Mouse (Mus musculus) c-Kit-positive CD71-negative TER-119-negative erythroid progenitor cells, embryonic 14.5 days (primary cell): ENCODE data around the gene Tmem123.

Experiments used
- DNase-seq: peaks from one replicate; pipeline ENCODE4 v3.0.0-alpha.2; 2013; ENCODE audit warnings: low read depth

Gene Tmem123

GRCm38 (mm10) chr9:7775986-7776385 is 12.1 kb downstream of the Tmem123 start:
- DNase-seq: no peak

GRCm38 (mm10) chr9:7776940-7777339 is 13.1 kb downstream of the Tmem123 start:
- DNase-seq: no peak

- DNase-seq: no peak
Observed at GRCm38 (mm10) chr9:7777652-7778051, 13.8 kb downstream of the Tmem123 start.

- no peak for DNase-seq
Observed at GRCm38 (mm10) chr9:7778771-7779170, 14.9 kb downstream of the Tmem123 start.

GRCm38 (mm10) chr9:7779786-7780185 is 15.9 kb downstream of the Tmem123 start:
- no peak for DNase-seq

DNA sequence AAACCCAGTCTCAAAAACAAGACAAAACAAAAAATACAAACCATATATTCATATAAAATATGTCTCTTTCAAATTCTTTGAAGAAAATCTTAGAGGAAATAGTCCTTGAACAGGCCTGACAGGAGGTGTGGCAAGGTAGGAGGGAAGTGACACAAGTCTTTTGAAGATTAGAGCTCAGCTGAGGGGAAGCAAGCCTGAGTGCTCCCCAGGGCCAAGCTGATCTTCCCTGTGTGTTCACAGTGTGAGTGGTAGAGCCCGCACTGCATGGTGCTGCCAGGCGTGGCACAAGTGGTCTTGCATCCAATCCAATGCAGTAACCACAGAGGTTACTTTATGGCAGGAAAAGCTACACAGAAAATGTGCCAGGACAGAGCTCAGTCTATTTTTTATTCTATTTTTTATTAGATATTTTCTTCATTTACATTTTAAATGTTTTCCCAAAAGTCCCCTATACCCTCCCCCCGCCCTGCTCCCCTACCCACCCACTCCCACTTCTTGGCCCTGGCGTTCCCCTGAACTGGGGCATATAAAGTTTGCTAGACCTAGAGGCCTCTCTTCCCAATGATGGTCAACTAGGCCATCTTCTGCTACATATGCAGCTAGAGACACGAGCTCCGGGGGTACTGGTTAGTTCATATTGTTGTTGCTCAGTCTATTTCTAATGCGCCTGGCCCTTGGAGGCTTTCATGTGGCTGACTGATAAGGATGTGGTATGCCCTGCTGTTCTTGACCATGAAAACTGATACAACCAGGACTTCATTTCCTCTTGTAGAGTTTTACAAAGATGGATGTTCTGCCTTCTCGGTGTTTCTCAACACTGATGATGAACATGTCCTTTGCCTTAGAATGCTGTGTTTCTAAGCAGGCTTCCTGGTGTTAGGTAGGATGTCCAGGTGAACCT is 16.7 kb downstream of the Tmem123 start:
- DNase-seq: no peak

GRCm38 (mm10) chr9:7783823-7784614 is 20.2 kb downstream of the Tmem123 start:
- no peak for DNase-seq

DNA sequence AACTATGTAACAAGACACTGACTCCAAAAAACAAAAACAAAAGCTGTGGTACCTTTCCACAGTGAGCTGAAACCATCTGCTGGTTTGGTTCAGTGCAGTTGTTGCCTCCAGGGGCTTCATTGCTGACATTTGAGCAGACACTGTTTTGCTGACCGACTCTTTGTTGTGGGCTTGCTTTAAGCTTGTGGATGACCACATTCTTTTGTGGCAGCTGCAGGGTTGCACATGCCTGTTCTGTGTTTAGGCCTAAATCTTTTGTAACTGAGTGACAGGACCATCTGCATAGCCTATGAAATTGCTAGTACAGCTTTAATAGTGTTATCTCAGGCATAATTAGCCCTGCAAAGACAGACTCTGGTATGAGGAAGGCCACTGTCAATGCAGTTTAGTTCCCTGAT is 20.8 kb downstream of the Tmem123 start:
- DNase-seq: no peak

- no peak for DNase-seq
Observed at GRCm38 (mm10) chr9:7785396-7785795, 21.6 kb downstream of the Tmem123 start.

DNA sequence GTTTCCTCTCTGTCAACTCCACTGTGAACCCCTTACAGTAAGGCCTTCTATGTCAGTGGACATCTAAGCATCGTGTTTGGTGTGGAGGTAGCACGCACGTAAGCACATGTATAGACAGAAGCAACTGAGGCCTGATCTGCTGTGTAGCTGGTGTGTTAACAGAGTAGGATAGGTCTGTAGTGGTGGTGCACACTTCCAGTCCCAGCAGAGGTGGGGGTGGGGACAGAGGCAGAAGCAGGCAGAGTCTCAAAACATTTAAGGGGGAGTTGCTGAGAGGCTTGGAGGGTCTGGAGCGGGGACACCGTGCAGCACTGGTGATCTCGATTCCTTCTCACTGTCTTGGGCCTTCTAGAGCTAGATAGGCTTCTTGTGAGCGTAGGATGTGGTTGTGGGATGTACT is 22.2 kb downstream of the Tmem123 start:
- DNase-seq: no peak

GRCm38 (mm10) chr9:7788411-7788810 is 24.6 kb downstream of the Tmem123 start:
- DNase-seq: no peak

DNA sequence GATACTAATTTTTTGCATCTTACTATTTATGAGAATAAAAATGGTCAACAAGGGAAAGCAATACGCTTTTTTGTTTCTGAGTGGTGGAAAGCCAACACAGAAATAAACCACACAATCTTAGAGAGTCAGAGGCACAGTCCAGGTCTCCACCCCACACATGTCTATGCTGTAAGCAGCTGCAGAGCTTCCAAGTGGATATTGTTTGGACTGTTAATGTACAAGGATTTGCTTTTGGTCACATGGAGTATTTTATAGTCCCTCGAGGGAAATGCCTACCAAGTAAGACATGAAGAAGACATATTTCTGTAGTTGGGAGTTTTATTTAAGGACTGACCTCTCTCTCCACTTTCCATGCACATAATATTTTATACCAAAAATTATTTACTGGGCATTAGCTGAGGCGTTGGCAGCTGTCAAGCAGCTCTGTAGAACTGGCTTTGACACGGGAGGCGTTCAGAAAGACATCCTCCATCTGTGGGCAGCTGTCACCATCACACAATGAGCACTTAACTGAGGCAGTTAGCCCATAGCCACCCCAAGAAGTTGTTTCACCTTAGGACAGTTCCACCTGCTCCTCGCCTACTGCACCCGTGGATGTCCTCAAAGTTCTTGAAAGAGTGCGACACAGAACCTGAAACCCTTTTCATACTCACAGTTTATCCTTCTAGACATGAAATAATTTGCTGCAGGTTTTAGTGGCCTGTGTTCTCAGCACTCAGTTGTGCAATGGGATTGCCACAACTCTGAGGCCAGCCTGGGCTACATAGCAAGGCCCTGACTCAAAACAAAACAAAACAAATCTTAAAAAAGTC is 26.1 kb downstream of the Tmem123 start:
- DNase-seq: no peak

GRCm38 (mm10) chr9:7790580-7791084 is 26.8 kb downstream of the Tmem123 start:
- DNase-seq: no peak

DNA sequence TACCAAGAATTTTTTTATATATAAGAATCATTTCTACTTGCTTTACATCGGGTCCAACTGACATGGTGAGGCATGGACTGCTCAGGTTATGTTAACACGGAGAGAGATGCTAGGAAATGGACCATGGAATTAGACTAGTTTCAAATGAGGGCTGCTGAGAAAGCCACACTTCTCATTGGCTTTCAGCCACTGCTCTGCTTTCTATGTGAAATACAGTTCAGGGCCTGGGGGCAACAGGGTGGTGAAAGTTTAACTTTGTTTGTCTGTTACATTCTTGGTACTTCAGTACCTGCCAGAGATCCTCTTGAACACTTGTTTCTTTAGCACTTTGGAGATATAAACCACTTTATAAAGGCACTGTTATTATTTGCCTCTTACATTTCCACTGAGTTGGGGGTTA is 29.7 kb downstream of the Tmem123 start:
- DNase-seq: no peak

DNA sequence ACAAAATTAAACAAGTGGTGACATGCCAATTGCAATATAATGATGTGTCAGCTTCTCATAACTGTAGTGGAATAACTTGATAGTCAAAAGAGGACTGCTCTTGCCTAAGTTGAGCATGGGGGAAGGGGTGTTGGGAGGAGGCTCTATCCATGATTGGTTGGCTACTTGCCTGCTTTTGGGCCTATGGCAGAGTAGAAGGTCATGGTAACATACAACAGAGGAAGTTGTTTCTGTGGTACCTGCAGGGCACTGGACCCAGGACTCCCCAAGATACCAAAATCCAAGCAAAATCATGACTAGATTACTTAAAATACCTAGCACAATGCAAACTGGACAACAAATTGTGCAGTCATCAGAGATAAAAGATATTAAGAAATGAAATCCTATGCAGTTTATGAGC is 31.7 kb downstream of the Tmem123 start:
- DNase-seq: no peak

DNA sequence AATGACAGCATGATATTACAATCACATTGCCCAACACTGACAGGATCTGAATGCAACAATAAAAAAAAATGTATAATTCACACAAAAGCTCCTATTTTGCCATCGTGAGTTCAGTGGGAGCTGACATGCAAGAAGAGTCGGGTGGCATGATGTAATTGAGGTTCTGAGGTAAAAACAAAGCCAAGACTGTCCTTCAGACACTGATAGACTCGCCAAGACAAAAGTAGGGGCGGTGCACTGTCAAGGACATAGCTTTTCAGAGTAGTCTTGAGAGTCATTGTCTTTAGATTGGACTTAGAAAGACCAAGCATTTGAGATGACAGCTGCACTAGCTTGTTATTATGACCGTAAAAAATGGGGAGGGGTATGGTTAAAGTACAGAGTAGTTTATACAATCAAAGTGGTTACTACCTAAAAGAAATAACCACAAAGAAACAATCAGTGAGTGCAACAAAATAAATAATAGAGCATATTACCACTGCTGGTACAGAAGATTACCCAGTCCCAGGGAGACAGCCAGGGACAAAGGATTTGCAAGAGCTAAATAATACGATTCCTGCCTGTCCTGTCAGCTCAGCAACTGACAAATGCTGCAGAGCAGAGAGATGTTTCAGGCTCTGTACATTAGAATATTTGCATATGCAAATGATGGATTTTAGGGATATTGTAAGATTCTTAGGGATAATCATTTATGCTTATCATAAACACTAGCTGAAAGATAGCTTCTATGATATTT is 32.5 kb downstream of the Tmem123 start:
- DNase-seq: no peak

GRCm38 (mm10) chr9:7797542-7797941 is 33.7 kb downstream of the Tmem123 start:
- no peak for DNase-seq

- DNase-seq: no peak
Observed at GRCm38 (mm10) chr9:7798555-7798954, 34.7 kb downstream of the Tmem123 start.

GRCm38 (mm10) chr9:7805101-7805506 is 41.3 kb downstream of the Tmem123 start:
- DNase-seq: no peak

DNA sequence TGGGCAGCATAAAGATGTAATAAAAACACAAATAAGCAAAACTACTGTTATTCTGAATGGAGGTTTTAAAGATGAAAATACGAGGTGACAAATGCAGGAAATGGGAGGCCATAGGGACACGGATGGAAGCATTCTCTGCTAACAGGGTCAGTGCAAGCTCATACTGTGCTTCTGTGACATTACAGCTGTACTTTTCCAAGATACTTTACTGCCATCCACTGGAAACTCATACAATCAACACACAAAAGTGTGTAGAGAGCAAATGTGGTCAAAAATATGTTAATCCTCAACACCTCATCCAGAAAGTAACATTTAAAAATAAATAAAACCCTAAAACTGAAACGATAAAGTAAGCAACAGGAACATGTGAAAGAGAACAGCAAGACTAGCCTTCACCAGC is 58.9 kb downstream of the Tmem123 start:
- no peak for DNase-seq

GRCm38 (mm10) chr9:7824916-7825315 is 61.1 kb downstream of the Tmem123 start:
- DNase-seq: no peak
